Mouse (Mus musculus) thymus, adult 2 months (tissue): ENCODE data around the gene Drc1.

ENCODE experiments used
- CTCF ChIP-seq: fragments of 200-500 bp; IDR thresholded peaks from 2 replicates; pipeline ENCODE4 v1.5.1; 2012; ENCODE audit warnings: mild to moderate bottlenecking, control low read depth, low read length, moderate library complexity, borderline replicate concordance; ENCODE audit not compliant: control insufficient read depth, poor library complexity, insufficient read depth; ENCODE audit errors: extremely low read depth
- POLR2A ChIP-seq: fragments of 200-500 bp; IDR thresholded peaks from 2 replicates; pipeline ENCODE4 v1.6.1; 2012; ENCODE audit warnings: mild to moderate bottlenecking, low read length, control low read depth, moderate library complexity; ENCODE audit not compliant: control insufficient read depth, poor library complexity, insufficient read depth; ENCODE audit errors: extremely low read depth

- TF ChIP-seq CTCF (no peak), POLR2A (no peak)
Measured at GRCm38 (mm10) chr5:30356647-30357046, 75.5 kb downstream of the Drc1 start.
